Mouse (Mus musculus) forebrain, postnatal 0 days (tissue): ENCODE measurements around the gene Sfxn1. TPM values are rescaled to one million over a fixed set of nuclear protein-coding genes. Genes with fewer than 3 reads are reported as not detected.
A peak's percentile ranks its signal among the peaks of the same experiment; 100 is the strongest.

Source experiments
- ATAC-seq: fragments of 200-750 bp; cut with Nextera tagmentation; 2 replicates; pipeline ENCODE4 v1.8.0; 2017; ENCODE audit warnings: mild to moderate bottlenecking, moderate library complexity
- DNase-seq: peaks from one replicate; pipeline ENCODE4 v3.0.0-alpha.2; 2015
- H3K27ac ChIP-seq: fragments of 300-500 bp; sonication (generic); 2 replicates; pipeline ENCODE4 v1.5.1; 2014; ENCODE audit warnings: low read depth, mild to moderate bottlenecking, antibody characterized with exemption, low read length, moderate library complexity, mixed read lengths
- H3K27me3 ChIP-seq: fragments of 300-500 bp; sonication (generic); 2 replicates; pipeline ENCODE4 v1.6.1; 2014; ENCODE audit warnings: mild to moderate bottlenecking, low read length, mixed read lengths; ENCODE audit not compliant: insufficient read depth
- H3K36me3 ChIP-seq: fragments of 300-500 bp; sonication (generic); 2 replicates; pipeline ENCODE4 v1.6.1; 2014; ENCODE audit warnings: mild to moderate bottlenecking, moderate library complexity; ENCODE audit not compliant: insufficient read depth
- H3K4me1 ChIP-seq: fragments of 300-500 bp; sonication (generic); 2 replicates; pipeline ENCODE4 v1.6.1; 2014; ENCODE audit warnings: antibody characterized with exemption; ENCODE audit not compliant: insufficient read depth
- H3K4me2 ChIP-seq: fragments of 300-500 bp; sonication (generic); 2 replicates; pipeline ENCODE4 v1.6.1; 2014; ENCODE audit warnings: low read depth, mild to moderate bottlenecking, moderate library complexity
- H3K4me3 ChIP-seq: fragments of 300-500 bp; sonication (generic); 2 replicates; pipeline ENCODE4 v1.5.1; 2014; ENCODE audit warnings: low read depth, low read length, mixed read lengths
- H3K9ac ChIP-seq: fragments of 300-500 bp; sonication (generic); 2 replicates; pipeline ENCODE4 v1.6.1; 2014; ENCODE audit warnings: mild to moderate bottlenecking
- H3K9me3 ChIP-seq: fragments of 300-500 bp; sonication (generic); 2 replicates; pipeline ENCODE4 v1.6.1; 2016; ENCODE audit warnings: low read length
- CTCF ChIP-seq: sonication (generic); IDR thresholded peaks from 2 replicates; pipeline ENCODE4 v1.5.1; 2016; ENCODE audit warnings: antibody characterized with exemption, control low read depth, low read depth
- WGBS: fragments of 180-500 bp; shearing (Covaris S2); extraction: QIAGEN DNeasy Blood & Tissue Kit; methylation state at CpG from one replicate; pipeline ENCODE4 v1.1.7; 2014; 5-methylcytosine and 5-hydroxymethylcytosine counted together
- polyA plus RNA-seq: library from polyadenylated mRNA; unstranded; fragments of >200 nt; fragmentation: Nextera tagmentation; extraction: Ambion mirVana; gene quantifications from 2 replicates; pipeline ENCODE4 v1.2.1, GENCODE M21; 2015
- total RNA-seq: library from RNA; depleted of rRNA; stranded (reverse); fragments of >200 nt; gene quantifications from 2 replicates; pipeline ENCODE4 v1.2.3, GENCODE M21; 2014; rRNA removed

Gene Sfxn1
- total RNA-seq (83.8 and 102 TPM in 2 replicates), polyA plus RNA-seq (102 and 116 TPM in 2 replicates)

DNA sequence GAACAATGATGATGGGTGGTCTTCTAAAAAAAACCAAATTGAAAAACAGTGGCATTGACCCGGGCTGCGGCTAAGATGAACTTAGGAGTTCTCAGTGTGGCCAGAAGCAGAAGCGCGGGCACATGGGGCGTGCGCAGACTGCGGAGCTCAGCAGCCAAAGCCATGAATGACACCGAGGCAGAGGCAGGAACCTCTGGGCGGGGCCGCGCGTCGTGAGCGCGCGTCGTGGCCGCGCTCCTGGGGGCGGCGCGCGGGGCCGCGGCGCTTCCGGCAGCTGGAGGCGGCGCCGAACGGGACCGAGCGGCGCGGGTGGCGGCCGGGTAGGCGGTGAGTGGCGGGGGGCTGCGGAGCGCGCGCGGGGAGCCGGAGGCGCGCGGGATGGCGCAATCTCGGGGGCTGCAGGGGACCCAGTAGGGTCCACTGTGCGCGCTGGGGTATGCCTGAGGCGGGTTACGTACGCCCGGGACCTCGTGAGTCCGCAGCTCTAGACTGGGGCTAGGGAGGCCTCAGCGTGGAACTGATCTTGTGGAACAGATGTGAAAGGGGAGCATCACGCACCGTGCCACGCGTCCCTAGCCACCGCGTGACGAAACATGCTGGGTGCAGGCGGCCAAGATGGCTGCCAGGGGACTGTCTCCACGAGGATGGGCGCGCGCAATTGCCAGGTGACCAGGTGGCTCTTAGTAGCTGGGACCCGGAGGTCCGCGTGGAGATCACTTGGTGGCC, at the start of gene Sfxn1:
Gene Sfxn1 (plus strand): TSS at position 264 of the 726 bp plus-strand sequence.
- H3K4me3 ChIP-seq: peak within 1 kb of the TSS; percentile 68
- WGBS: under 1% methylated on average over 74 of the region's 74 CpGs
- peak within 1 kb of the TSS; percentile 77 for H3K4me2 ChIP-seq
- H3K9me3 ChIP-seq: no peaks in the 10 kb centered on the region
- 0 out of 2 replicates have a peak, but pooled peaks cover 6% of the 10 kb centered on the region for H3K4me1 ChIP-seq
- TF ChIP-seq CTCF: no peak; the same call in 1 of the 2 replicates
- H3K27ac ChIP-seq: peak within 1 kb of the TSS; percentile 87
- peak within 1 kb of the TSS; percentile 84 for H3K9ac ChIP-seq
- H3K27me3 ChIP-seq: no peaks in the 10 kb centered on the region
- H3K36me3 ChIP-seq: no peaks in the 10 kb centered on the region
- ATAC-seq (peak; percentile 92), DNase-seq (peak; percentile 88)

- peak; percentile 78 for ATAC-seq
- Histone ChIP-seq H3K27ac (peak overlapping the region; percentile 50; the same call in 1 of the 2 replicates), H3K27me3 (no peaks in the 10 kb centered on the region), H3K4me3 (no peak overlapping the region), H3K36me3 (no peaks in the 10 kb centered on the region), H3K4me2 (no peak overlapping the region), H3K4me1 (no peaks in the 10 kb centered on the region; the same call in 1 of the 2 replicates), H3K9me3 (no peaks in the 10 kb centered on the region), H3K9ac (no peak overlapping the region)
- DNase-seq: peak; percentile 70
- WGBS: 57% methylated on average over 5 of the region's 5 CpGs
- no peak for TF ChIP-seq CTCF
Measured at GRCm38 (mm10) chr13:54023311-54023710, 48.4 kb upstream of the Sfxn1 start.

GRCm38 (mm10) chr13:54027079-54027478, 44.6 kb upstream of the Sfxn1 start:
- Histone ChIP-seq H3K36me3 (no peaks in the 10 kb centered on the region), H3K9me3 (no peaks in the 10 kb centered on the region), H3K9ac (no peak overlapping the region), H3K4me1 (no peaks in the 10 kb centered on the region; the same call in 1 of the 2 replicates), H3K27ac (peak overlapping the region; percentile 54; the same call in 1 of the 2 replicates), H3K4me2 (no peak overlapping the region), H3K4me3 (no peak overlapping the region), H3K27me3 (no peaks in the 10 kb centered on the region)
- DNase-seq (peak; percentile 36), ATAC-seq (no peak)
- TF ChIP-seq CTCF: no peak
- 70% methylated on average over 7 of the region's 7 CpGs for WGBS

DNA sequence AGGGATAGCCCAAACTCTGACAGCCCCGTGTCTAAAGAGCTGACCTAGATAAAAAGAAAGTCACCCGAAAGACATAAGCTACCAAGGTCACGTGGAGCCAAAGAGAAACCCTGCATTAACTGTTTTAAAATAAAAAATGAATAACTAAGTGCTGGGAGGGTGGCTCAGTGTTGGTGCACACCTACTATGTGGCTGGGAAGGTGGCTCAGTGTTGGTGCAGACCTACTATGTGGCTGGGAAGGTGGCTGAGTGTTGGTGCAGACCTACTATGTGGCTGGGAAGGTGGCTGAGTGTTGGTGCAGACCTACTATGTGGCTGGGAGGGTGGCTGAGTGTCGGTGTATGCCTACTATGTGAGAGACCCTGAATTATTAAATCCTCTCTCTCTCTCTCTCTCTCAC, 38.0 kb upstream of the Sfxn1 start:
- 84% methylated on average over 4 of the region's 4 CpGs for WGBS
- Histone ChIP-seq H3K36me3 (no peaks in the 10 kb centered on the region), H3K4me1 (no peaks in the 10 kb centered on the region), H3K9ac (no peak overlapping the region), H3K27me3 (no peaks in the 10 kb centered on the region), H3K27ac (no peak overlapping the region), H3K4me2 (no peak overlapping the region), H3K4me3 (no peak overlapping the region), H3K9me3 (no peaks in the 10 kb centered on the region)
- TF ChIP-seq CTCF: no peak
- ATAC-seq: no peak
- DNase-seq: no peak

DNA sequence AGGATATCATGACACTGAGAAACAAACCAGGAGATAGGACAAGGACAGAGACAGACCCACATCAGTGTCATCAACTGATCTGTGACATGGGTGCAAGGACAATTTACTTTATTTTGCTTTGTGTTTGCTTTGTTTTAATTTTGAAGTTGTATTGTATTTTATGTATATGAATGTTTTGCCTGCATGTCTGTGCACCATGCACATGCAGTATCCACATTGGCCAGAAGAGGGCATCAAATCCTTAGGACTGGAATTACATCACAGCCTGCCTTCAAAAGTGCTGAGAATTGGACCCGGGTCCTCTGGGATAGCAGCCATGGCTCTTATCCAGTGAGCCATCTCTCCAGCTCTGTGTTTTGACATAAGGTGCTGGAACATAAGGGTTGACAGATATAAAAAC, 36.1 kb upstream of the Sfxn1 start:
- H3K9me3 ChIP-seq: no peaks in the 10 kb centered on the region
- H3K4me3 ChIP-seq: no peak overlapping the region
- no peak overlapping the region for H3K4me2 ChIP-seq
- peak; percentile 44 for TF ChIP-seq CTCF
- no peak overlapping the region for H3K27ac ChIP-seq
- H3K4me1 ChIP-seq: no peaks in the 10 kb centered on the region
- H3K36me3 ChIP-seq: no peaks in the 10 kb centered on the region
- DNase-seq: no peak
- no peaks in the 10 kb centered on the region for H3K27me3 ChIP-seq
- WGBS: 52% methylated on average over 1 of the region's 1 CpGs
- ATAC-seq: no peak
- no peak overlapping the region for H3K9ac ChIP-seq

- WGBS: 60% methylated on average over 4 of the region's 4 CpGs
- no peak overlapping the region for H3K4me3 ChIP-seq
- DNase-seq: no peak
- H3K36me3 ChIP-seq: no peaks in the 10 kb centered on the region
- no peak for TF ChIP-seq CTCF
- H3K4me2 ChIP-seq: no peak overlapping the region
- H3K4me1 ChIP-seq: no peaks in the 10 kb centered on the region
- no peak for ATAC-seq
- no peak overlapping the region for H3K9ac ChIP-seq
- no peaks in the 10 kb centered on the region for H3K9me3 ChIP-seq
- no peaks in the 10 kb centered on the region for H3K27me3 ChIP-seq
- no peak overlapping the region for H3K27ac ChIP-seq
Measured at GRCm38 (mm10) chr13:54037936-54038335, 33.7 kb upstream of the Sfxn1 start.

GRCm38 (mm10) chr13:54040256-54040655, 31.4 kb upstream of the Sfxn1 start:
- no peak for ATAC-seq
- H3K9me3 ChIP-seq: no peaks in the 10 kb centered on the region
- H3K36me3 ChIP-seq: no peaks in the 10 kb centered on the region

More at GRCm38 (mm10) chr13:54040256-54040655, 31.4 kb upstream of the Sfxn1 start:
- Histone ChIP-seq H3K4me2 (no peak overlapping the region), H3K27me3 (no peaks in the 10 kb centered on the region), H3K9ac (no peak overlapping the region), H3K27ac (no peak overlapping the region), H3K4me3 (no peak overlapping the region), H3K4me1 (no peaks in the 10 kb centered on the region)
- 74% methylated on average over 2 of the region's 2 CpGs for WGBS
- TF ChIP-seq CTCF: no peak
- no peak for DNase-seq
